Mouse (Mus musculus) kidney, postnatal 14 days (tissue): ENCODE results near the gene Olfr869.

Experiments
- DNase-seq: peaks from one replicate; pipeline ENCODE4 v3.0.0; 2022; ENCODE audit warnings: mixed read lengths

The Olfr869 gene

DNA sequence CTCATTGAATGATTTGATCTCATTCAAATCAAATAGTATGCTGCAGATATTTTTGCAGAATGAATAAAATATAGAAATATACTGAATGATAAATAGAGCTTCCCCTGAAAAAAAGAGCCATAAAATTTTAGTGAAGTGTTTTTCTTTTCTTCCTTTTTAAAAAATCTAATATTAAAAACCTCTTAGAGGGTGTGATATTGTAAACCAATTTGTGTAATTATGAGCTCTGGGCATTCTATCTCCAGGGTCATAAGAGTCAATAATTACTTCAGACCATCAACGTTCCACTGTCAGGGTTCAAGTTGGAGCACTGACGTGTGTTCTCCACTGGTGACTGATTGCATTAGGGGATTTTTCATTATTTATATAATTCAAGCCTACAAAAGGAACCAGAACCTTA lies at the start of gene Olfr869:
Gene Olfr869, plus strand, starts transcription at position 301 of the 400 bp plus-strand sequence.
- DNase-seq = no peak

DNA sequence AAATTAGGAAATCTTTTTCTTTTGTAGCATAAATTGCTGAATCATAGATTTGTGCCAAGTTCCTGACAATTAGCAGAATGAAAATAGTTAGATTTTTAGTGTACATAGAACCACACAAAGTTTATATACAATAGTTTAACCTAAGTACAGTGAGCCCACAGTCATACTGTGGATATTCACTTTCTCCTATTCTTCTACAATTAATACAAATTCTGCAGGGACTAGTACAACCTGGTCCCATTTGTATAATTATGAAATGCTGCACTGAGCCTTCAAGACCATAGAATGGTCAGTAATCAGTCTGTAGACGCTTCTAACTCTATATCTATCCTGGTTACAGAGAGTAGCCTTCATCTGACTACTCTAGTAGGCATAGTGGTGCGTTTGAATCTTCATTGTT lies 30.5 kb upstream of the Olfr869 start, which contains the start of gene Olfr868:
Gene Olfr868, plus strand, starts transcription at position 301 of the 400 bp plus-strand sequence.
- DNase-seq = no peak

- no peak for DNase-seq
Measured at GRCm38 (mm10) chr9:20149706-20150105, 20.9 kb downstream of the Olfr869 start.

DNA sequence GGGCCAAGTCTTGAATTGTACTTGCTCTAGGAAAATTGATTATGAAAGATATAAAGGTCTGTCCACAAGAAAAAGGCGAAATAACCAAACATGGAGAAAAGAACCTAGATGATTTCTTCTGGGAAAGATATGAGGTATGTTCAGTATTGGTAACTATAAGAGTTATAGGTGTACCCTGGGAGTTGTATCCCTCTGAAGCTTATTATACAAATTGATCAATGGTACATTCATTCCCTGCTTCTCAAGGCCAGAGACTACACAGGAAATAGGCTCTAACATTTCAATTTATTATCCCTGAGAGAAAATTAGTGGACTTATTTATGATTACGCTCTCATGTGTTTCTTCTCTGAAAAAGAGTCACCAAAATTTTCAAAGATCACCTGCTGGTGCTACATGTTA lies 45.1 kb downstream of the Olfr869 start, which contains the start of gene Olfr870:
Gene Olfr870, minus strand, starts transcription at position 101 of the 400 bp plus-strand sequence.
- DNase-seq = no peak

- no peak for DNase-seq
Measured at GRCm38 (mm10) chr9:20179463-20179862, 50.7 kb downstream of the Olfr869 start.
